Mouse (Mus musculus): ENCODE data around the gene Prdx5.

DNA sequence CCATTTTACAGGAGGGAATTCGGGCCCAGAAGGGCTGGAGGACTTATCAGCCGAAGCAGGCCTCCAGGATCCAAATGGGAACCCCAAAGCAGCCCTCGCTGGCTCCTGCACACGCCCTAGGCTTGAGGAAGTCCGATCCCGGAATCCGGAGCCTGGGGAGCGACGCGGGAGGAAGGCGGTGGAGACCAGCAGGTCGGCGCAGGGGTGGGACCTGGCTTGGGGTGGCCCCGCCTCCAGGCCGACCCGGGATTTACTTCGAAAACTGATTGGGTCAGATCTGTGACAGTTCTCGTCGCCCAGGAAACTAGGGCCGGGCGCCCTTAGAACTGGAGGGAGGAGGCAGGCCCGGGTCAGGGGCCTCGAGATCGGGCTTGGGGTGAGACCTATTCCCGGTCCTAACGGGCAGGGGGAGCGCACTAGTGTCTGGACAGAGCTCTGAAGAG, 32.4 kb upstream of the Prdx5 start, which contains the start of gene Gpr137:
- TF ChIP-seq POLR2A (IDR thresholded peaks at IDR 0.05; ENCODE audit: low read depth, low read length) (peak; percentile 50), CTCF (conservative IDR thresholded peaks at IDR 0.05; ENCODE audit: insufficient read depth, insufficient read length, low read depth, low read length) (no peak)
